Mouse (Mus musculus) brain, embryonic 14.5 days (tissue): ENCODE data around the gene Bcas1.

Experiments used
- CTCF ChIP-seq: fragments of 200-500 bp; IDR thresholded peaks from 2 replicates; pipeline ENCODE4 v1.5.1; 2012; ENCODE audit warnings: inconsistent platforms, mild to moderate bottlenecking, moderate library complexity, borderline replicate concordance; ENCODE audit not compliant: insufficient read depth, insufficient read length; ENCODE audit errors: extremely low read depth
- POLR2A ChIP-seq: fragments of 200-500 bp; IDR thresholded peaks from 2 replicates; pipeline ENCODE4 v1.6.1; 2012; ENCODE audit warnings: mild to moderate bottlenecking, inconsistent platforms, borderline replicate concordance; ENCODE audit not compliant: poor library complexity, insufficient read depth, insufficient read length, severe bottlenecking; ENCODE audit errors: extremely low read depth

DNA sequence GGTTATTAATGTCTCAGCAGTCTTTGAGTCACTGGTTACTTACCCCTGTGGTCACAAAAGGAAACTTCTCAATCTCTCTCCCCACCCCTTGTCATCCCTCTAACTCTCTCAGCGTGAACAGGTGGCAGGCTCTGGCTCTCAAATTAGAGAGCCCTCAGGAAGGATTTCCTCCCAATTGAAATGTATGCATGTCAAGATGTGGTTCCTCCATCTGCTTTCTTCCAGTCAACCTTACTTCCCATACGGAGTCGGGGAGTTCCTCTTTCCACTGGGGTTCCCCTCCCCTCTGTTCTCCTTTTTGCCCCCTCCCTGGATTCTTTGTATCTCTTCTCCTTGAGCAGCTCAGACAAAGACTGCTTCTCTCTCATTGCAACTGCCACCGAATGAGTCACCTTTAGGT, 8.6 kb upstream of the Bcas1 start:
- TF ChIP-seq POLR2A, result no peak
- no peak for TF ChIP-seq CTCF
